Mouse (Mus musculus) gastrocnemius, postnatal 10 days (tissue): ENCODE results near the gene Ttll11. TPM values are rescaled to one million over a fixed set of nuclear protein-coding genes. Genes with fewer than 3 reads are reported as not detected.

Experiments
- DNase-seq: peaks from one replicate; pipeline ENCODE4 v3.0.0; 2021; ENCODE audit warnings: mixed read lengths
- long read RNA-seq, 2 experiments: library from polyadenylated mRNA; stranded (forward); transcript quantifications; one replicate each; pipeline ENCODE4 v2.0.0; 2021
- total RNA-seq, 2 experiments: library from RNA; stranded (reverse); gene quantifications; 2 replicates each; pipeline ENCODE4 v1.2.3; 2021

The Ttll11 gene
- 1 to 10 TPM; 3.0 TPM for total RNA-seq
- long read RNA-seq, experiment 1, partial matches to known transcripts = 1 of 5 reads
- long read RNA-seq, experiment 1, other reads (novel, unspliced or antisense) = 4 of 5 reads
- long read RNA-seq, experiment 2, partial matches to known transcripts = 1 of 1 reads
- long read RNA-seq, experiment 2, other reads (novel, unspliced or antisense) = 0 of 1 reads

DNA sequence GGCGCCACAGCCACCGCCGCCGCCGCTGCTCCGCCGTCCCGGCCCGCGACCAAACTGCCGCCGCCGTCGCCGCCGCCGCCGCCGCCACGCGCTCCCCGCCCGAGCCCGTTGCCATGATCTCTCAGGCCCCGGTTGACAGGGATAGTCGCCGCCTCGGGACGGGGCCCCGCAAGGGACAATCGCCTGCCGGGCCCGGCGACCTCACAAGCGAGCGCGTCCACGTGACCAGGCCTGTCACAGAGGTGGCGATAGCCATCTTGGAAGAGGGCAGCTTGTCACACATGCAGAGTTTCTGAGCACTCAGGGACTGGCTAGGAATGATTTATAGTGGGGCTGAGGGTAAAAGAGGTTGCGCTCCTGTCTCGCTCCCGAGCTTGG is at the start of gene Ttll11:
Ttll11 (minus strand) TSS at position 270 of the 378 bp plus-strand sequence.
- peak; percentile 93 for DNase-seq

- no peak for DNase-seq
Measured at GRCm38 (mm10) chr2:36023291-36023690, 43.6 kb upstream of the Ttll11 start.

- DNase-seq = peak; percentile 88
Measured at GRCm38 (mm10) chr2:36021385-36022159, 41.9 kb upstream of the Ttll11 start.

- no peak for DNase-seq
Measured at GRCm38 (mm10) chr2:36013010-36013409, 33.3 kb upstream of the Ttll11 start.

- peak; percentile 22 for DNase-seq
Measured at GRCm38 (mm10) chr2:36011331-36011825, 31.7 kb upstream of the Ttll11 start.

- DNase-seq = no peak
Measured at GRCm38 (mm10) chr2:36010579-36010978, 30.9 kb upstream of the Ttll11 start.

DNA sequence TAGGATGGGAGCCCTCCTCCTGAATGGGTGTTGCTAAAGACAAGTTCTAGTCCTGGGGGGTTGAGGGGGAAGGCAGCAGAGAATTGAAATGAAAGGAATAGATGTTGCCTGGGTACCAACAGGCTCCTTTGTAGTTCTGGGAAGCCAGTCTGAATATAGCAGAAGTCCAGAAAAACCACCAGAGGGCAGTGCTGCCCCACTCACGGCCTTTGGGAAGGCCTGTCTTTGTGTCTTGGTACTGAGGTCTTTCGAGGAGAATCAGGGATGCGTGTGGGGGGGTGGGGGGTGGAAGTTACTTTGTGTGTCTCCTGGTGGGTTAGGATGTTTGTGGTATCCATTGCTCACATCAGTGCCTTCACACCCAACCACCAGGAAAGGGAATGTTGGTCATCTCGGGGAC is 29.7 kb upstream of the Ttll11 start:
- peak; percentile 75 for DNase-seq

- DNase-seq = peak; percentile 48
Measured at GRCm38 (mm10) chr2:36008071-36008470, 28.4 kb upstream of the Ttll11 start.

GRCm38 (mm10) chr2:36002188-36002587 is 22.5 kb upstream of the Ttll11 start:
- DNase-seq = no peak

- no peak for DNase-seq
Measured at GRCm38 (mm10) chr2:36000390-36000789, 20.7 kb upstream of the Ttll11 start.

- no peak for DNase-seq
Measured at GRCm38 (mm10) chr2:35999212-35999611, 19.5 kb upstream of the Ttll11 start.

DNA sequence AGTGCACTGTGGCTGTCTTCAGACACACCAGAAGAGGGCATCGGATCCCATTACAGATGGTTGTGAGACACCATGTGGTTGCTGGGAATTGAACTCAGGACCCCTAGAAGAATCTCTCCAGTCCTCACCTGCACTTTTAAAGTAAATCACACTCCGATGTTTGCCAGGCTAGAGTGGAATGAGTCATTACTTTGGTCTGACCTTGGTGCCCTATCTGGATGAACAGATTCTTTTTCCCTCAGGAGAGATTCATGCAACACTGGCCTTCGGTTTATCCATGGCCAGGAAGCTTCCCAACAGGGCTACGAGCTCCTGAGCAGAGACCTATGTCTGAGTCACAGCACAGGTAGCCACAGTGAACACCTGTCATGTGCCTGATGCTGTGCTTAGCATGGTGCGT is 18.7 kb upstream of the Ttll11 start:
- no peak for DNase-seq

DNA sequence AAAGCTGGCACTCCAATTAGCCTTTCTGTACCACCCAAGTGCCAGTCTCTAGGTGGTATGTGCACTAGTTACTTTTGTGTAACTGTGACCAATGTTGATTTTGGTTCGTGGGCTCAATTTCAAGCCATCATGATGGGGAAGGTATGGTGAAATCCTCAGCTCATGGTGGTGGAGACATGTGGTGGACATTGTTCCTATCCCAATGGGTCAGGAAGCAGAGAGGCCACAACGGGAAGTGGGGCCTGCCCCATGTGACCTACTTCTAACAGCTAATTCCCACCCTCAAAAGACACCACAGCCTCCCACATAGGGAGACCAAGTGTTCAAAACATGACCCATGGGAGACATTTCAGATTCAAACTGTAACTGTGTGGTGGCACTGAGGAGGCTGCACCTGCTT is 17.0 kb upstream of the Ttll11 start:
- DNase-seq = no peak

- no peak for DNase-seq
Measured at GRCm38 (mm10) chr2:35994303-35994702, 14.6 kb upstream of the Ttll11 start.

- no peak for DNase-seq
Measured at GRCm38 (mm10) chr2:35993481-35993880, 13.8 kb upstream of the Ttll11 start.

- no peak for DNase-seq
Measured at GRCm38 (mm10) chr2:35992259-35992658, 12.5 kb upstream of the Ttll11 start.

DNA sequence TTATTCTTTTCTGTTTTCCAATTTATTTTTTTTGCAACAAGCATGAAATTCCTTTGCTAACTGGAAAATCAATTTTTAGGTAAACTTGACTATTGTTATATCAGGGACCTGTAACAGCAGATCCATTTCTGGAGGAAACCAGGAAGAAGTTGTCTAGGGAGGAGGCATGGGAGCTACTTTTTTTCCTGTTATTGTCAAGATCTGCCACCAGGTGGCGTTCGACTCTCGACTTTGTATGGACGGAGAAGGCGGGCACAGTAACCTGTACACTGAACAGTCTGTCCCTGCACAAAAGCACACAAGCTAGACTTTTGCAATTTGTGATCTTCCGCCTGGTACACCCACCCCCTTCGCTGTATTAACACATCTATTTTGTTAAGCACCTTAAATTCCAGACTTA is 4.2 kb upstream of the Ttll11 start:
- peak; percentile 55 for DNase-seq

DNA sequence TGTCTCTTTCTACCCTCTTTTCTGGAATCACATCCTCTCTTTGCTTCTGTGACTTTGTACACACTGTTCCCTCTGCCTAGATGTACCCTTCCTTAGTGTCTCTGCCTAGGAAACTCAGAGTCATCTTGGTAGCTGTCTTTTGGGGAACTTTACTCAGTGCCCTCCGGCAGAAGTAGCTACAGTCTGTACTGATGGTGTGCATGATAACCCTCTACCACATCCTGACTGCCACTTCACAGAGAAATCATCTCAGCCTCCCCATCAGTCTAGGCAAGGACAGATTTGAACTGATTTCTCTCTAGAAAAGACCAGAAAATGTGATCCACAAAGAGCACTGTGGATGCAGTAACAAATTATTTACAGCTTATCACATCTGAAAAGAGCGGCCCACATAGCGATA is 2.2 kb upstream of the Ttll11 start:
- no peak for DNase-seq

GRCm38 (mm10) chr2:35978941-35979643 is 621 bp downstream of the Ttll11 start:
- peak; percentile 67 for DNase-seq

DNA sequence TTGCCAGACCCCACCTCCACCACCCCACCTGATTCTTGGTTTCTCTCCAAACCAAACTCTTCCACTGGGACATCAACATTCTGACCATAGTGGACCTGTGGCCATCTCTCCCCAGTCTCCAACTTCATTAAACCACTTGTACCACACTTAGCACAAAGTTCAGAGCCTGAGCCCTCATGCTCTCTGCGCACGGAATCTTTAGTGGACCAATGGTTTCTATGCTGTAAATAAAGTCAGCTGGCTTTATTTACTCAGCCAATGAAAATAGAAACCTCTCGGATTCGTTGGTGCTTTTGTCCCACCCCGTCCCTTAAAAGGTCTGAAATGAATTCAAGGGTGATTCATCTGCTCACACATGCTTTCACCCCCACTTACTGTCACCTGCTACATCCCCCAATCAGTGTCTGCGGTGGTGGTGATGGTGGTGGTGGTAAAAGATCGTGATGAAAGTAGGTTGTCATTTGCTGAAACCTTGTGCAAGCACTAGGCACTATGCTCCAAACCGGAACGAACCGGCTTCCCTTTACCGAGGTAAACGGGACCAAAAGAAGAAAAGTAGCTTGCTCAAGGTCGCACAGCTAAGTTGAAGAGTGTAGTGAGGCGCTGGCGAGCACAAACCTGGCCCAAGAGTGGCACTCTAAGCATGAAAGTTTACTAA is 1.3 kb downstream of the Ttll11 start:
- DNase-seq = no peak

- DNase-seq = no peak
Measured at GRCm38 (mm10) chr2:35977749-35978148, 2.0 kb downstream of the Ttll11 start.

DNA sequence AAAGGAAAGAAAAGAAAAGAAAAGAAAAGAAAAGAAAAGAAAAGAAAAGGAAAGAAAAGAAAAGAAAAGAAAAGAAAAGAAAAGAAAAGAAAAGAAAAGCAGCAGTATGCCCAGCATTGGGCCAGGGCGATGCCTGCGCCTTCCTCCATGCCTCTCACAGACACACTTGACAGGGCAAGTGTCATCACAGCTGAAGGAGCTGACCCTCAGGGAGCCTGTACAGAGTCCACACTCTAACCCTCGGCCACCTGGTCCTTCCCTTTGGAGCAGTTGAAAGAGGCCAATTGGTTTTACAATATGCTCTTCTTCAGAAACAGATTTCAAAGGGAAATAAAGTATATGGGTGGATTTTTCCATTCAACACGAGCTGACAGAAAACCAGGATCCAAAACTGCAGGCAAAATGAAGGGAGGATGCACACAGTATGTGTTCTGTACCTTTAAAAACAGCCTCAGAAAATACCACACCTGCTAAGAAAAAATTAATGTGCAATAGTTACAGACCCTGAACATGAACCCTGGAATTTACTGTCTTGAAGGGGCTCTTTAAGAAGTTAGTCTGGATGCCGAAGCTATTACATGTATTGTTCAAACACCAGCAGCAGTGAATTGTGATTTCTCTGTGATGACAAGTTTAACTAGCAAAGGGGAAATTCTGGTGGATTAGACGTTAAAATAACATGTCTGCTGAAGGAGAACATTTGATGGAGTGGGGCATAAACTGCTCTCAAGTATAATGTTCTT is 7.3 kb downstream of the Ttll11 start:
- no peak for DNase-seq
